Mouse (Mus musculus) testis, adult 2 months (tissue): ENCODE results near the gene Vwa5b2. TPM values are rescaled to one million over a fixed set of nuclear protein-coding genes. Genes with fewer than 3 reads are reported as not detected.

Experiments
- H3K27ac ChIP-seq: fragments of 200-500 bp; 2 replicates; pipeline ENCODE4 v1.5.1; 2012; ENCODE audit warnings: low read depth, low read length; ENCODE audit not compliant: control insufficient read depth, insufficient read depth
- H3K27me3 ChIP-seq: fragments of 200-500 bp; 2 replicates; pipeline ENCODE4 v1.6.1; 2012; ENCODE audit warnings: mild to moderate bottlenecking, low read length, moderate library complexity; ENCODE audit not compliant: control insufficient read depth, insufficient read depth
- H3K36me3 ChIP-seq: fragments of 200-500 bp; 2 replicates; pipeline ENCODE4 v1.6.1; 2012; ENCODE audit warnings: mild to moderate bottlenecking, low read length; ENCODE audit not compliant: control insufficient read depth, insufficient read depth
- H3K4me1 ChIP-seq: fragments of 200-500 bp; 2 replicates; pipeline ENCODE4 v1.6.1; 2012; ENCODE audit warnings: low read length; ENCODE audit not compliant: control insufficient read depth, insufficient read depth
- H3K4me3 ChIP-seq: fragments of 200-500 bp; 2 replicates; pipeline ENCODE4 v1.5.1; 2012; ENCODE audit warnings: low read depth, mild to moderate bottlenecking, low read length, moderate library complexity, mixed read lengths; ENCODE audit not compliant: control insufficient read depth
- CTCF ChIP-seq: fragments of 200-500 bp; IDR thresholded peaks from 2 replicates; pipeline ENCODE4 v1.5.1; 2012; ENCODE audit warnings: low read depth, mild to moderate bottlenecking, inconsistent platforms, low read length, moderate library complexity; ENCODE audit not compliant: control insufficient read depth, insufficient read depth, insufficient replicate concordance
- POLR2A ChIP-seq: fragments of 200-500 bp; IDR thresholded peaks from 2 replicates; pipeline ENCODE4 v1.6.1; 2012; ENCODE audit warnings: low read depth, mild to moderate bottlenecking, inconsistent platforms, low read length, moderate library complexity; ENCODE audit not compliant: control insufficient read depth
- polyA plus RNA-seq: library from polyadenylated mRNA; depleted of rRNA; stranded (reverse); fragments of >200 nt; gene quantifications from 2 replicates; pipeline ENCODE4 v1.2.3, GENCODE M21; 2012

Vwa5b2 gene
- polyA plus RNA-seq, 1 experiment: 0.09 TPM

- peaks cover 3% of the 10 kb centered on the region; the same call in 1 of the 2 replicates for H3K36me3 ChIP-seq
- TF ChIP-seq CTCF (0 out of 2 replicates have a peak, but pooled peaks have one; percentile 9), POLR2A (peak; percentile 93)
- peaks cover 10% of the 10 kb centered on the region for H3K4me1 ChIP-seq
- H3K27ac ChIP-seq: peak overlapping the region; percentile 84
- H3K4me3 ChIP-seq: peak overlapping the region; percentile 98
- no peaks in the 10 kb centered on the region for H3K27me3 ChIP-seq
These were observed 21.5 kb downstream of the Vwa5b2 start for GRCm38 (mm10) chr16:20610501-20611356.

GRCm38 (mm10) chr16:20611357-20612227, 22.3 kb downstream of the Vwa5b2 start, which contains the start of the genes Eef1akmt4, Gm49333 and Alg3:
Gene Eef1akmt4, plus strand, starts transcription at chr16:20611593.
Gene Gm49333, plus strand, starts transcription at chr16:20611610.
Gene Alg3, minus strand, starts transcription at chr16:20611735.
- Histone ChIP-seq H3K27ac (peak within 1 kb of the TSS; percentile 84), H3K27me3 (no peaks in the 10 kb centered on the region), H3K36me3 (peaks cover 3% of the 10 kb centered on the region; the same call in 1 of the 2 replicates), H3K4me3 (peak within 1 kb of the TSS; percentile 98), H3K4me1 (peaks cover 10% of the 10 kb centered on the region)
- TF ChIP-seq POLR2A (peak; percentile 32; the same call in 1 of the 2 replicates), CTCF (no peak)

GRCm38 (mm10) chr16:20619541-20620398, 30.5 kb downstream of the Vwa5b2 start:
- TF ChIP-seq CTCF: no peak
- TF ChIP-seq POLR2A: no peak
- Histone ChIP-seq H3K4me3 (peak overlapping the region; percentile 88), H3K36me3 (no peaks in the 10 kb centered on the region), H3K4me1 (peaks cover 22% of the 10 kb centered on the region), H3K27ac (no peak overlapping the region), H3K27me3 (peaks cover 2% of the 10 kb centered on the region; the same call in 1 of the 2 replicates)

- TF ChIP-seq POLR2A (no peak), CTCF (no peak)
- peaks cover 2% of the 10 kb centered on the region; the same call in 1 of the 2 replicates for H3K27me3 ChIP-seq
- no peak overlapping the region for H3K27ac ChIP-seq
- peak overlapping the region; percentile 88 for H3K4me3 ChIP-seq
- H3K4me1 ChIP-seq: peaks cover 22% of the 10 kb centered on the region
- H3K36me3 ChIP-seq: no peaks in the 10 kb centered on the region
These were observed 31.1 kb downstream of the Vwa5b2 start for GRCm38 (mm10) chr16:20620399-20620735.

- peak overlapping the region; percentile 88 for H3K4me3 ChIP-seq
- no peaks in the 10 kb centered on the region for H3K36me3 ChIP-seq
- peaks cover 2% of the 10 kb centered on the region; the same call in 1 of the 2 replicates for H3K27me3 ChIP-seq
- peaks cover 22% of the 10 kb centered on the region for H3K4me1 ChIP-seq
- no peak for TF ChIP-seq POLR2A
- no peak for TF ChIP-seq CTCF
- H3K27ac ChIP-seq: no peak overlapping the region
These were observed 31.5 kb downstream of the Vwa5b2 start for GRCm38 (mm10) chr16:20620751-20621190.

- TF ChIP-seq CTCF: no peak
- no peak for TF ChIP-seq POLR2A
- peaks cover 22% of the 10 kb centered on the region for H3K4me1 ChIP-seq
- H3K4me3 ChIP-seq: peak within 1 kb of the TSS; percentile 88
- H3K36me3 ChIP-seq: no peaks in the 10 kb centered on the region
- H3K27ac ChIP-seq: peak within 1 kb of the TSS; percentile 32
- peaks cover 2% of the 10 kb centered on the region; the same call in 1 of the 2 replicates for H3K27me3 ChIP-seq
These were observed 32.1 kb downstream of the Vwa5b2 start, which contains the start of gene Camk2n2 for GRCm38 (mm10) chr16:20621191-20621990. Gene Camk2n2, minus strand, starts transcription at chr16:20621287.
